Mouse (Mus musculus) midbrain, postnatal 0 days (tissue): ENCODE data around the gene Arl14. TPM values are rescaled to one million over a fixed set of nuclear protein-coding genes. Genes with fewer than 3 reads are reported as not detected.

Experiments
- ATAC-seq: fragments of 200-750 bp; cut with Nextera tagmentation; 2 replicates; pipeline ENCODE4 v1.8.0; 2017; ENCODE audit warnings: moderate number of reproducible peaks, mild to moderate bottlenecking, moderate TSS enrichment, moderate library complexity; ENCODE audit not compliant: low FRiP score
- DNase-seq: peaks from one replicate; pipeline ENCODE4 v3.0.0-alpha.2; 2015; ENCODE audit warnings: low spot score
- H3K27ac ChIP-seq: fragments of 300-500 bp; sonication (generic); 2 replicates; pipeline ENCODE4 v1.5.1; 2014; ENCODE audit warnings: low read depth, mild to moderate bottlenecking, low read length, mixed read lengths
- H3K27me3 ChIP-seq: fragments of 300-500 bp; sonication (generic); 2 replicates; pipeline ENCODE4 v1.6.1; 2014; ENCODE audit warnings: low read length, control low read depth, mixed read lengths; ENCODE audit not compliant: insufficient read depth
- H3K36me3 ChIP-seq: fragments of 300-500 bp; sonication (generic); 2 replicates; pipeline ENCODE4 v1.6.1; 2014; ENCODE audit warnings: low read length, control low read depth, mixed read lengths; ENCODE audit not compliant: insufficient read depth
- H3K4me1 ChIP-seq: fragments of 300-500 bp; sonication (generic); 2 replicates; pipeline ENCODE4 v1.6.1; 2014; ENCODE audit warnings: mild to moderate bottlenecking, control low read depth, antibody characterized with exemption, low read length, mixed read lengths; ENCODE audit not compliant: insufficient read depth
- H3K4me2 ChIP-seq: fragments of 300-500 bp; sonication (generic); 2 replicates; pipeline ENCODE4 v1.6.1; 2014; ENCODE audit warnings: low read depth, mild to moderate bottlenecking, low read length, mixed read lengths; ENCODE audit not compliant: poor library complexity, severe bottlenecking
- H3K4me3 ChIP-seq: fragments of 300-500 bp; sonication (generic); 2 replicates; pipeline ENCODE4 v1.5.1; 2014; ENCODE audit warnings: low read depth, mild to moderate bottlenecking, low read length, moderate library complexity
- H3K9ac ChIP-seq: fragments of 300-500 bp; sonication (generic); replicated peaks from 2 replicates; pipeline ENCODE4 v1.6.1; 2014; ENCODE audit warnings: mild to moderate bottlenecking, low read length, moderate library complexity, mixed read lengths; ENCODE audit not compliant: poor library complexity, severe bottlenecking
- H3K9me3 ChIP-seq: fragments of 300-500 bp; sonication (generic); 2 replicates; pipeline ENCODE4 v1.6.1; 2016; ENCODE audit warnings: low read length, control low read depth
- CTCF ChIP-seq: IDR thresholded peaks from 2 replicates; pipeline ENCODE4 v1.5.1; 2016; ENCODE audit warnings: antibody characterized with exemption, mild to moderate bottlenecking
- WGBS: fragments of 180-500 bp; shearing (Covaris S2); extraction: QIAGEN DNeasy Blood & Tissue Kit; methylation state at CpG from one replicate; pipeline ENCODE4 v1.1.7; 2014; 5-methylcytosine and 5-hydroxymethylcytosine counted together
- polyA plus RNA-seq: library from polyadenylated mRNA; unstranded; fragments of >200 nt; fragmentation: Nextera tagmentation; extraction: Ambion mirVana; gene quantifications from 2 replicates; pipeline ENCODE4 v1.2.1, GENCODE M21; 2015
- total RNA-seq: library from RNA; depleted of rRNA; stranded (reverse); fragments of >200 nt; gene quantifications from 2 replicates; pipeline ENCODE4 v1.2.3, GENCODE M21; 2014

Arl14 gene
- total and polyA plus RNA-seq, 2 experiments from 2014 or later, result not detected

- ATAC-seq (no peak), DNase-seq (no peak)
- Histone ChIP-seq H3K4me3 (no peak overlapping the region), H3K9ac (no peak overlapping the region), H3K4me1 (no peaks in the 10 kb centered on the region), H3K27me3 (no peaks in the 10 kb centered on the region), H3K36me3 (no peaks in the 10 kb centered on the region), H3K9me3 (no peaks in the 10 kb centered on the region), H3K27ac (no peak overlapping the region), H3K4me2 (no peak overlapping the region)
- WGBS, result 60% methylated on average over 2 of the region's 2 CpGs
- TF ChIP-seq CTCF, result no peak
Measured at GRCm38 (mm10) chr3:69198098-69198497, 24.1 kb upstream of the Arl14 start.

DNA sequence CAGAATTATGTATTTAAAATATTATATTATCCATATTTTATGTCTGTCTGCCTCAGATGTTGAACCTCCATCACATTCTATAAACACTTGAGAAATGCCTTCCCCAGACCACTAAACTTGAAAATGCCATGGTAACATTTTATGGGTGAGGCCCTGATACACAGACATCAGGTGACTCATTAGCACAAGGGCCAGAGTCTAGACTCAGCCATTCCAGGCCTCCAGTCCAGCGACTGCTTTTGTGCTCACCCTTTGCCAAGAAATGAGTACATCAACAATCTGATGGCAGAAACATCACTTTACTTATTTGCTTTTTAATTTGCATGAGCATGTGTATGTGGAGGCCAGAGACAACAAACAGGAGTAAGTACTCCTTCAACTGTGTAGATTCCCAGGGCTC, 22.0 kb upstream of the Arl14 start:
- no peak for TF ChIP-seq CTCF
- ATAC-seq, result no peak
- 73% methylated on average over 1 of the region's 1 CpGs for WGBS
- H3K9ac ChIP-seq, result no peak overlapping the region
- H3K27me3 ChIP-seq, result no peaks in the 10 kb centered on the region
- DNase-seq, result no peak
- H3K4me3 ChIP-seq, result no peak overlapping the region
- no peaks in the 10 kb centered on the region for H3K36me3 ChIP-seq
- no peaks in the 10 kb centered on the region for H3K9me3 ChIP-seq
- no peak overlapping the region for H3K4me2 ChIP-seq
- no peak overlapping the region for H3K27ac ChIP-seq
- no peaks in the 10 kb centered on the region for H3K4me1 ChIP-seq

GRCm38 (mm10) chr3:69201206-69201605, 21.0 kb upstream of the Arl14 start:
- no peak overlapping the region for H3K9ac ChIP-seq
- ATAC-seq (no peak), DNase-seq (no peak)
- H3K36me3 ChIP-seq, result no peaks in the 10 kb centered on the region
- H3K4me2 ChIP-seq, result no peak overlapping the region
- no peaks in the 10 kb centered on the region for H3K27me3 ChIP-seq
- no peak overlapping the region for H3K4me3 ChIP-seq
- H3K27ac ChIP-seq, result no peak overlapping the region
- no peaks in the 10 kb centered on the region for H3K9me3 ChIP-seq
- no peaks in the 10 kb centered on the region for H3K4me1 ChIP-seq
- WGBS, result 68% methylated on average over 2 of the region's 2 CpGs
- TF ChIP-seq CTCF, result no peak

GRCm38 (mm10) chr3:69202876-69203275, 19.3 kb upstream of the Arl14 start:
- ATAC-seq (no peak), DNase-seq (no peak)
- Histone ChIP-seq H3K4me2 (no peak overlapping the region), H3K27me3 (no peaks in the 10 kb centered on the region), H3K9me3 (no peaks in the 10 kb centered on the region), H3K36me3 (no peaks in the 10 kb centered on the region), H3K9ac (no peak overlapping the region), H3K4me1 (no peaks in the 10 kb centered on the region), H3K27ac (no peak overlapping the region), H3K4me3 (no peak overlapping the region)
- WGBS, result 81% methylated on average over 4 of the region's 4 CpGs
- no peak for TF ChIP-seq CTCF

DNA sequence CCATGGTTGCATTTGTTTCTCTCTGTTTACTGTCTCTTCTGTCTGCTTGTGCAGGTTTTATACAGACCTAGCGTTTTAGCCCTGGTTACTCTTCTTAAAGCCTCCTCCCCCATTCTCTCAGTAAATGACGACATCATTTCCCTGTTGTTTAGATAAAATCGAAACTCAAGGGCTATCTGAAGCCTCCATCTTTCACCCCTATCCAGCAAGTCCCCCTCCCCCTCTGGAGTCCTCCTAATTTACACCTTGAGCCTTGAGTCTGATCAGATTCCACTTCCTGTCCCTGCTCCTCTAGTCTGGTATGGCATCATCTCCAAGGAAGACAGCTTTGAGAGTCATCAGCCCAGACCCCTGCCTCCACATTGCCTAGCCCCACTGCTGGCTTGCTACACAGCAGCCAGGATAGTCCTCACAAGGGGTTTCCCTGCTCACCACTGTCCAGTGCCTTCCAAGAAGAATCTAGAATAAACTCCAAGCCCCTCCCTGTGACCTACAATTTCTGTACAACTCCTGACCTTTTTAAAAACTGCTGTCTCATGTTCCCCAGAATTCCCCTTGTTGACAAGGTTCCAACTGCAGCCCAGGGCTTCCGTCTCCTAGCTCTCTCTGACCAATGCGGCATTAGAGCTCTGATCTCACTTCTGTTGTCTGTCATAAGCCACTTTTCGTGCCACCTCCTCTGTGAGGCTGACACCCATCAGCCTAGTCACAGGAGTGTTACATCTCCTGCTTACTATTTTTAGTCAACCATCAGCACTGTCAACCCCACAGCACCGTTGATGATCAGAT, 16.8 kb upstream of the Arl14 start:
- no peak overlapping the region for H3K4me2 ChIP-seq
- no peaks in the 10 kb centered on the region for H3K27me3 ChIP-seq
- ATAC-seq (no peak), DNase-seq (no peak)
- no peaks in the 10 kb centered on the region for H3K9me3 ChIP-seq
- 75% methylated on average over 7 of the region's 7 CpGs for WGBS
- H3K4me1 ChIP-seq, result no peaks in the 10 kb centered on the region
- H3K4me3 ChIP-seq, result no peak overlapping the region
- no peak overlapping the region for H3K9ac ChIP-seq
- H3K36me3 ChIP-seq, result no peaks in the 10 kb centered on the region
- no peak for TF ChIP-seq CTCF
- H3K27ac ChIP-seq, result no peak overlapping the region

GRCm38 (mm10) chr3:69206193-69206893, 15.9 kb upstream of the Arl14 start:
- WGBS, result 89% methylated on average over 10 of the region's 10 CpGs
- H3K4me3 ChIP-seq, result no peak overlapping the region
- no peak overlapping the region for H3K4me2 ChIP-seq
- H3K9me3 ChIP-seq, result no peaks in the 10 kb centered on the region
- no peaks in the 10 kb centered on the region for H3K4me1 ChIP-seq
- no peaks in the 10 kb centered on the region for H3K27me3 ChIP-seq
- no peak for ATAC-seq
- no peak overlapping the region for H3K9ac ChIP-seq
- no peak for DNase-seq
- H3K36me3 ChIP-seq, result no peaks in the 10 kb centered on the region
- TF ChIP-seq CTCF, result no peak
- no peak overlapping the region for H3K27ac ChIP-seq
